Mouse (Mus musculus): Measurements from ENCODE around the gene Crhr1.

The Crhr1 gene

GRCm38 (mm10) chr11:104138976-104139375 lies 6.3 kb downstream of the Crhr1 start:
- no peak for DNase-seq

DNA sequence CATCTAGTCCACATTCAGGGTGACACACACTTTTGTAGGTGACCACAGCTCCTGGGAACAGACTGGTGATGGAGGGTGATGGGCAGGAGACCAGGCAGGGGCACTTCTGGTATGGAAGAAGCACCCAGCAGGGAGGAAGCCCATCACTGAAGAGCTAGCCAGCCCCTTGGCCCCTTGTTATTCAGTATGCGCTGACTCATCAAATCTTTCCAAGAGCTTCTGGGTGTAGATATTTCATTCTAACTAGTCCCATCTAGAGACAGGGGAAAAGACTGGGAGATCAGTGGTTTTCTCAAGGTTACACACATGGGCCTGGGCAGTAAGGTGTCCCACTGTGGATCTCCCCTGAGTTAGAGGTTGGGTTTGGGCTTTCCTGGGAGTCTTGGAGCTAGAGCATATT lies 12.3 kb downstream of the Crhr1 start:
- no peak for DNase-seq

- no peak for DNase-seq
These were observed 16.1 kb downstream of the Crhr1 start for GRCm38 (mm10) chr11:104148787-104149186.

GRCm38 (mm10) chr11:104150911-104151310 lies 18.3 kb downstream of the Crhr1 start:
- no peak for DNase-seq

- DNase-seq, result no peak
These were observed 21.7 kb downstream of the Crhr1 start for GRCm38 (mm10) chr11:104154332-104154731.

DNA sequence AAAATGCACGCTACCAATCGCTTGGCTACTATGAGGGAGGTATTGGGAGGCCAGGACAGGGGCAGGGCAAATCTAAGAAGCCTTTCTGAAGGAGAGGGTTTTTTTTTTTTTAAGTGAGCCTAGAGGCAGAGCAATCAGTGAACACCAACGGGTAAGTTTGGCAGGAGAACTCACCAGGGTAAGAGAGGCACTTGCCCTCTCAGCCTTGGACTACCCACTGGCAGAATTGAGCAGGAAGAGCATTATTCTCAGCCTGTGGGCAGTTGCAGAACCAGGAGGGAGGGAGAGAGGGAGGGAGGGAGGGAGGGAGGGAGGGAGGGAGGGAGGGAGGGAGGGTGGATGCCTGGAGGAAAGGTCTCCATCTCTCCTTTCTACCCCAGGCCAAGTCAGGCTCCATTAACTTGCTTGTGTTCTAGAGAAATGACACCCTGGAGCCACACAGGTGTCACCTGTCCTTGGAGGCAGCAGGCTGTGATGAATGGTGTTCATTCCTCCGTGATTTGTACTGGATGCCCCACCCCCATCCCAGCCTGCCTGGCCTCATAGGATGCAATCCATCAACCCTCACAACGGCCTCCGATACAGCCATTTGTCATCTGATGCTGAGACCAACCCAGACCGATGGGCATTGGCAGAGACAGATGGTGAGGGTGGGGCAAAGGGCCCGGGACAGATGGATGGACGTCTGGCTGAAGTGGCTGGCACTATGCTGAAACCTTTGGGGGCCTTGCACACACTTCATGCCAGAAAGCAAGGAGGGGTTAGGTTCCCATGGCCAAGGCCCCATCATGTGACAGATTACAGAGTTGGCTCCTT lies 22.4 kb downstream of the Crhr1 start:
- DNase-seq, result no peak

DNA sequence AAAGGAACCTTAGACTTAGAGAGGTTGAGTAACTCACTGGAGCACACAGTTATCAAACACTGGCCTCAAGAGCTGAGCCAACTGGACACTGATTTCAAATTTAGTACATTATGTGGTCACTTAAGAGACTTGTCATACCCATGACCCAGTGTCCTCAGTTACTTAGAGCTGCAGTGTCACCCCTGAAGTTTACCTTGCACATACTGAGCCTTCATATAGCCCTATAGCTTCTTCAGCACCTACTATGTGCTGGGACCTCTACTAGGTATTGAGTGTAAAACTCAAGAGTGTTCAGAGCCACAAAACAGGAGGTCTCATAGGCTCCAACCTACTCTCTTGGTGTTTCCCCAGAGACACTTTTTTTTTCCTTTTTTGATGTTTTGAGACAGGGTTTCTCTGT lies 23.2 kb downstream of the Crhr1 start:
- DNase-seq, result no peak

GRCm38 (mm10) chr11:104156391-104156790 lies 23.7 kb downstream of the Crhr1 start:
- DNase-seq, result no peak

GRCm38 (mm10) chr11:104157603-104158259 lies 25.1 kb downstream of the Crhr1 start:
- peak; percentile 8 for DNase-seq

GRCm38 (mm10) chr11:104158260-104158907 lies 25.7 kb downstream of the Crhr1 start:
- no peak for DNase-seq

- no peak for DNase-seq
These were observed 27.2 kb downstream of the Crhr1 start for GRCm38 (mm10) chr11:104159769-104160272.

- no peak for DNase-seq
These were observed 28.5 kb downstream of the Crhr1 start for GRCm38 (mm10) chr11:104161153-104161552.

GRCm38 (mm10) chr11:104164257-104164656 lies 31.6 kb downstream of the Crhr1 start:
- DNase-seq, result no peak

DNA sequence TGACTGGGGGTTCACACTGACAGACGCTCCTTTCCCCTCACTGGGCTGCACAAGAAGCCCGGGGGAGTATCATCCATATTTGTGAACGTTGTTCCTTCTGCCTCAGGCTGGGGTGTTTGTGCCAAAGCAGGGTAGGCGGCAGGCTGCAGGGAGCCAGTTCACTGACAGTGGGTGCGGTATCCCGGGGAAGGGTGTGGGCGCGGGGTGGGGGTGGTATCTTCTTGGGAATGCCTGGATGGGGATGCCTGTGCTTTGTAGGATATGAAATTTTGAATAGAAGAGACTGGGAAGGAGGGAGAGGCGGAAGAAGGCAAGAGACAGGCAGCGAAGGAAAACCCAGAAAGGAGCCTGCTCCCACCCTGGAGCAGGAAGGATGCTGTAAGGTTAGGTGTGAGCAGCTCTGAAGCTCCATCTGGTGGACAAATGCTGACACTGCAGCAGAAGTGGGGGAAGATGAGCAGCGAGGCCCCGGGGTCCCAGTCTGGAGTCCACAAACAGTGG lies 38.7 kb downstream of the Crhr1 start:
- DNase-seq, result peak; percentile 24

- DNase-seq, result no peak
These were observed 46.2 kb downstream of the Crhr1 start for GRCm38 (mm10) chr11:104178893-104179292.

DNA sequence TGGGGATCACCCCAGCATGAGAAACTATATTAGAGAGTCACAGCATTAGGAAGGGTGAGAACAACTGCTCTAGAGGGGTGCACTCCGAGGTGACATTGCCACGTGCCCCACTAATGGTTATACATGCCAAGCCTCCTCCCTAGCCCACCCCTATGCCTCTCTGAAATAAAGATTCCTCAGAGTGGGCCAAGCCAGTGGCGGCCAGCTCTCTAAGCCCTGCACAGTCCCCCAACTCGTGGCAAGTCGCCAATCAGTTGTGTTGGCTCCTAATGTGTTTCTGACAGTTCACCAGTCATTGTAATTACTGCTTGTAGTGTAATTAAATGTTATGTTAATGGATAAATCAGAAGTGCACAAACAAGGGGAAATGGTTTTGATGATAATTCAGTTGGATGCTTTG lies 47.1 kb downstream of the Crhr1 start:
- DNase-seq, result no peak

DNA sequence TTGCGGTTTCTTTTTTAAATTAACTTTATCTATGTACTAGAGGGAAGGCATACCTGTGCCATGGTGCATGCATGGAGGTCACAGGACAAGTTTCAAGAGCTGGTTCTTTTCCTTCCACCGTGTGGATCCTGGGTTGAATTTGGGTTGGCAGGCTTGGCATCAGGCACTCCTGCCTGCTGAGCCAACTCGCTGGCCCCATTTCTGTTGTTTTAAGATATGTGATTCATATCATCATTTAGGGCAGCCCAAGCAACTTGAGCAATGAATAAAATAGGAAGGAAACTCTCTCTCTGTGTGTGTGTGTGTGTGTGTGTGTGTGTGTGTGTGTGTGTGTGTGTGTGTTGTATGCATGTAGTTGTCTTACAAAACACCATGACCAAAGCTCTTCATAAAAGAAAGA lies 49.5 kb downstream of the Crhr1 start:
- DNase-seq, result no peak

- no peak for DNase-seq
These were observed 53.6 kb downstream of the Crhr1 start, which contains the start of gene Sppl2c for GRCm38 (mm10) chr11:104186135-104186836. TSS of gene Sppl2c (plus strand) at chr11:104186327.

DNA sequence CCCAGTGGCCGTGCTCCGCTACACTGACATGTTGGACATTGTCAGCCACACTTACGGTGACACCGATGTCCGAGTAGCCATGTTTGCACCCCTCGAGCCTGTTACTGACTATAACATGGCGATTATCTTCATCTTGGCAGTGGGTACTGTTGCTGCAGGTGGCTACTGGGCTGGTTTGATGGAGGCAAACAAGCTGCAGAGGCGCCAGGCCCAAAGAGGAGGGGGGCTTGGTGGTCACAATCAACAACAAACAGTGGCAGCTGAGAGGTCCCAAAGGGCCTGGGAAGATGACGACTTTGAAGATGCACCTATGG lies 54.1 kb downstream of the Crhr1 start:
- DNase-seq, result no peak

DNA sequence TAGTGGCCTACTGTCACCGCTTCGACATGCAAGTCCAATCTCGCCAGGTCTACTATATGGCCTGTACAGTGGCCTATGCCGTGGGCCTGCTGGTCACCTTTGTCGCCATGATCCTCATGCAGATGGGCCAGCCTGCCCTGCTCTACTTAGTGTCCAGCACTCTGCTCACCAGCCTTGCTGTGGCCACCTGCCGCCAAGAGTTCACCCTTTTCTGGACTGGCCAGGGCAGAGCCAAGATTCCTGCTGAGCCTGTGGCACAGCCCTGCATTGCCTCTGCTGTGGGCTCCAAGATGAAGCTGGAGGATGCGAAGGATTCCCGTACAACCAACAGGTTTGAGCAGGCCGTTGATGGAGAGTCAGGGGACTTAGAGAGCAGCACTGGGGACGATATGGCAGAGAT lies 55.1 kb downstream of the Crhr1 start:
- no peak for DNase-seq

DNA sequence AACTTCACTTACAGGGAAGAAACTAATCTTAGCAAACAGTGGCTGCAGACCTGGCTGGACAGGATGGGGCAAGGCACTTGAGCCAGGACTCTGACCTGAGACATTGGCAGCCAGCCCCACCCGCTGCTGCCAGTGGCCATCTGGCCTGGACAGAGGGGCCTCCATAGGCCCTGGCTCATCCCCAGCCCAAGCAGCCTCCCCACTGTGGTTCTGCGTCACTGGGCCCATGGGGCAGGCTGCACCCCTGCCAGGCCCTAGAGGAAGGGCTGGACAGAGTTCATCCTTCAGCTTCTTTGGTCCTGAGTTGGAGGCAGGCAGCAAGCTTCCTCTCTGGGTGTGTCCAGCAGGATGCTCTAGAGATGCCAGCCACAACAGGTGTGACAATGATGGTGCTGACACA lies 57.4 kb downstream of the Crhr1 start:
- no peak for DNase-seq

DNA sequence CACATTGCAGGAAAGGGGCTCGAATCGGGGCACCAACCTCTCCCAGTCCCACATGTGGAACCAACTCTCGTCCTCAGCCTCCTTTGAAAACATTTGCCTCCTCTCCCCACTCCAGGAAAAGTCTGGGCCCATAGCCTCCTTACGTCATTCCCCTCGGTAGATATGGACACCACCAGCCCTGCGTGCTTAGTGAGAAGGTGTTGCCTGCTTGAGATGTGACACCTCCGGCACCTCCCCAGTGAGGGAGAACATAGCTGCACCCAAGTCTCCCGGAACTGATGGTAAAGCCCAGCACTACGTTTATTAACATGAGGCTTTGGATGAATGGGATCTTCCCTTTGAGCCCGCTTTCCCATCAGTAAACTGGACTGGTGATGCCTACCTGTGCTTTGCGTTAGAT lies 62.7 kb downstream of the Crhr1 start:
- DNase-seq, result no peak

GRCm38 (mm10) chr11:104195791-104196190 lies 63.1 kb downstream of the Crhr1 start:
- DNase-seq, result peak; percentile 61

All from kidney, adult 11 months (tissue).